Mouse (Mus musculus) CH12.LX (cell line): ENCODE data around the gene Pth1r. TPM values are rescaled to one million over a fixed set of nuclear protein-coding genes. Genes with fewer than 3 reads are reported as not detected.

Experiments used
- DNase-seq: peaks from one replicate; pipeline ENCODE4 v3.0.0-alpha.2; 2013; ENCODE audit errors: extremely low read depth
- H3K27ac ChIP-seq: 2 replicates; pipeline ENCODE4 v1.5.1; 2012; ENCODE audit warnings: low read depth, mild to moderate bottlenecking, control low read depth, moderate library complexity; ENCODE audit not compliant: insufficient read depth
- H3K27me3 ChIP-seq: replicated peaks from 2 replicates; pipeline ENCODE3; 2012; ENCODE audit warnings: inconsistent platforms
- H3K36me3 ChIP-seq, 2 experiments: replicated peaks in 1 of 2; 2 replicates each; pipeline versions ENCODE3 to v1.6.1; 2012; ENCODE audit warnings: inconsistent platforms in 1 of 2, low read length in 1 of 2, mild to moderate bottlenecking in 1 of 2, mixed read lengths in 1 of 2, moderate library complexity in 1 of 2; ENCODE audit not compliant: control insufficient read depth in 1 of 2, insufficient read depth in 1 of 2
- H3K4me1 ChIP-seq, 2 experiments: 2 replicates each; pipeline ENCODE4 v1.6.1; 2012; ENCODE audit warnings: inconsistent platforms in 1 of 2, moderate library complexity in 1 of 2; ENCODE audit not compliant: insufficient read depth in 2 of 2, control insufficient read depth in 1 of 2
- H3K4me2 ChIP-seq: 2 replicates; pipeline ENCODE4 v1.6.1; 2012; ENCODE audit warnings: low read depth, mild to moderate bottlenecking, control low read depth; ENCODE audit not compliant: poor library complexity, insufficient read depth, severe bottlenecking
- H3K4me3 ChIP-seq, 3 experiments: fragments of 150-350 bp in 1 of 3; sonication (generic) in 1 of 3; replicated peaks in 1 of 3; 2 replicates each; pipeline versions ENCODE3 to v1.5.1; 2011 to 2012; ENCODE audit warnings: low read depth in 2 of 3, low read length in 2 of 3, mild to moderate bottlenecking in 2 of 3, moderate library complexity in 2 of 3, control low read depth in 1 of 3, improper control_type of control experiment in 1 of 3, inconsistent platforms in 1 of 3, mixed read lengths in 1 of 3; ENCODE audit not compliant: poor library complexity in 1 of 3
- H3K79me2 ChIP-seq: replicated peaks from 2 replicates; pipeline ENCODE4 v1.6.1; 2012; ENCODE audit warnings: mild to moderate bottlenecking, moderate library complexity; ENCODE audit not compliant: control insufficient read depth, poor library complexity, insufficient read depth, severe bottlenecking; ENCODE audit errors: extremely low read depth
- H3K9ac ChIP-seq: 2 replicates; pipeline ENCODE4 v1.6.1; 2012; ENCODE audit warnings: low read depth, mild to moderate bottlenecking, control low read depth, moderate library complexity; ENCODE audit not compliant: insufficient read depth
- H3K9me3 ChIP-seq: replicated peaks from 2 replicates; pipeline ENCODE3; 2012; ENCODE audit warnings: low read length, inconsistent platforms, mixed read lengths
- CHD2 ChIP-seq: IDR thresholded peaks from 2 replicates; pipeline ENCODE4 v1.6.1; 2011; ENCODE audit warnings: low read length, improper control_type of control experiment
- CTCF ChIP-seq, 2 experiments: IDR thresholded peaks in 1 of 2; conservative IDR thresholded peaks in 1 of 2; 2 replicates each; pipeline ENCODE4 v1.5.1; 2011 to 2012; ENCODE audit warnings: low read depth in 2 of 2, low read length in 2 of 2, improper control_type of control experiment in 1 of 2, inconsistent platforms in 1 of 2, mild to moderate bottlenecking in 1 of 2, moderate library complexity in 1 of 2
- E2F4 ChIP-seq: IDR thresholded peaks from 2 replicates; pipeline ENCODE4 v1.6.1; 2011; ENCODE audit warnings: low read depth, low read length, improper control_type of control experiment; ENCODE audit not compliant: insufficient replicate concordance
- ELF1 ChIP-seq: IDR thresholded peaks from 2 replicates; pipeline ENCODE4 v1.6.1; 2014; ENCODE audit warnings: low read depth, mild to moderate bottlenecking, inconsistent platforms, low read length, improper control_type of control experiment
- EP300 ChIP-seq: IDR thresholded peaks from 2 replicates; pipeline ENCODE4 v1.6.1; 2011; ENCODE audit warnings: low read length, improper control_type of control experiment
- HCFC1 ChIP-seq: IDR thresholded peaks from 2 replicates; pipeline ENCODE4 v1.6.1; 2012; ENCODE audit warnings: low read depth, mild to moderate bottlenecking, inconsistent platforms, low read length, improper control_type of control experiment
- JUN ChIP-seq: IDR thresholded peaks from 2 replicates; pipeline ENCODE4 v1.6.1; 2011; ENCODE audit warnings: low read depth, mild to moderate bottlenecking, low read length, improper control_type of control experiment, moderate library complexity; ENCODE audit not compliant: insufficient read depth
- JUND ChIP-seq: conservative IDR thresholded peaks from 2 replicates; pipeline ENCODE4 v1.6.1; 2011; ENCODE audit warnings: low read depth, low read length, improper control_type of control experiment
- MAFK ChIP-seq: IDR thresholded peaks from 2 replicates; pipeline ENCODE4 v1.6.1; 2011; ENCODE audit warnings: low read length, improper control_type of control experiment; ENCODE audit not compliant: insufficient replicate concordance
- MEF2A ChIP-seq: IDR thresholded peaks from 2 replicates; pipeline ENCODE4 v1.6.1; 2014; ENCODE audit warnings: low read depth, mild to moderate bottlenecking, inconsistent platforms, low read length, improper control_type of control experiment, borderline replicate concordance
- MYC ChIP-seq: IDR thresholded peaks from 2 replicates; pipeline ENCODE4 v1.6.1; 2011; ENCODE audit warnings: low read depth, mild to moderate bottlenecking, improper control_type of control experiment, low read length
- NELFE ChIP-seq: IDR thresholded peaks from 2 replicates; pipeline ENCODE4 v1.6.1; 2011; ENCODE audit warnings: low read depth, low read length, improper control_type of control experiment
- NRF1 ChIP-seq: IDR thresholded peaks from 2 replicates; pipeline ENCODE4 v1.6.1; 2014; ENCODE audit warnings: low read depth, mild to moderate bottlenecking, inconsistent platforms, low read length, improper control_type of control experiment, moderate library complexity
- RAD21 ChIP-seq: IDR thresholded peaks from 2 replicates; pipeline ENCODE4 v1.6.1; 2011; ENCODE audit warnings: low read depth, mild to moderate bottlenecking, low read length, improper control_type of control experiment, moderate library complexity
- RCOR1 ChIP-seq: conservative IDR thresholded peaks from 2 replicates; pipeline ENCODE4 v1.6.1; 2012; ENCODE audit warnings: low read depth, mild to moderate bottlenecking, inconsistent platforms, low read length, improper control_type of control experiment
- SIN3A ChIP-seq: IDR thresholded peaks from 2 replicates; pipeline ENCODE4 v1.6.1; 2012; ENCODE audit warnings: low read length, improper control_type of control experiment, inconsistent platforms
- SMC3 ChIP-seq: IDR thresholded peaks from 2 replicates; pipeline ENCODE4 v1.6.1; 2011; ENCODE audit warnings: low read depth, low read length, improper control_type of control experiment
- USF2 ChIP-seq: conservative IDR thresholded peaks from 2 replicates; pipeline ENCODE4 v1.6.1; 2011; ENCODE audit warnings: low read depth, low read length, improper control_type of control experiment
- ZC3H11A ChIP-seq: IDR thresholded peaks from 2 replicates; pipeline ENCODE4 v1.6.1; 2012; ENCODE audit warnings: low read depth, mild to moderate bottlenecking, inconsistent platforms, low read length, improper control_type of control experiment
- ZMIZ1 ChIP-seq: IDR thresholded peaks from 2 replicates; pipeline ENCODE4 v1.6.1; 2012; ENCODE audit warnings: low read depth, mild to moderate bottlenecking, inconsistent platforms, low read length, improper control_type of control experiment
- dilution Hi-C: fragments of 300-500 bp; cut with MboI; formaldehyde crosslinking; loops from 2 replicates; pipeline ENCODE4 v1.14.3; 2020; ENCODE audit warnings: low sequenced_read_pairs; ENCODE audit not compliant: extremely low pct_unique_long_range_greater_than_20kb, extremely low pct_ligation_motif_present
- in situ Hi-C: fragments of 300-500 bp; cut with MboI; formaldehyde crosslinking; loops from 3 replicates; pipeline ENCODE4 v1.14.3; 2019; ENCODE audit warnings: low sequenced_read_pairs, low pct_ligation_motif_present, low pct_unique_long_range_greater_than_20kb, mixed read lengths
- polyA plus RNA-seq: library from polyadenylated mRNA; unstranded; fragments of >175 nt; gene quantifications from 2 replicates; pipeline ENCODE4 v1.2.1, GENCODE M21; 2012; ENCODE audit warnings: low read depth; ENCODE audit not compliant: insufficient read length
- total RNA-seq, 2 experiments: library from RNA; depleted of rRNA; stranded (reverse); fragments of 300-350 nt in 1 of 2; fragments of >200 nt in 1 of 2; gene quantifications; 2 replicates each; pipeline ENCODE4 v1.2.3; 2012 to 2014

Pth1r gene
- total and polyA plus RNA-seq, 3 experiments, result 0.10 to 0.76 TPM; not detected in 1

GRCm38 (mm10) chr9:110718071-110718470, 28.9 kb downstream of the Pth1r start:
- H3K9me3 ChIP-seq, result no peaks in the 10 kb centered on the region
- in situ Hi-C loops, result no loop called here
- H3K79me2 ChIP-seq, result no peaks in the 10 kb centered on the region
- 0 out of 4 replicates have a peak, but pooled peaks cover 0 to 2% of the 10 kb centered on the region in 2 experiments for H3K4me1 ChIP-seq
- TF ChIP-seq SMC3, result no peak
- TF ChIP-seq RCOR1, result no peak
- no peak for TF ChIP-seq NRF1
- no peak for TF ChIP-seq EP300
- TF ChIP-seq, all 38 proteins: peak for 0
- H3K9ac ChIP-seq, result no peak overlapping the region
- dilution Hi-C loops, result no loop called here
- H3K27me3 ChIP-seq, result no peaks in the 10 kb centered on the region
- no peak overlapping the region for H3K27ac ChIP-seq
- H3K4me2 ChIP-seq, result no peak overlapping the region
- no peak overlapping the region for H3K4me3 ChIP-seq
- no peak for DNase-seq
- H3K36me3 ChIP-seq, result peaks cover 14 to 50% of the 10 kb centered on the region in 2 experiments

GRCm38 (mm10) chr9:110716775-110717174, 30.2 kb downstream of the Pth1r start:
- DNase-seq, result peak; percentile 55
- dilution Hi-C loops, result no loop called here
- Histone ChIP-seq H3K4me2 (no peak overlapping the region), H3K79me2 (no peaks in the 10 kb centered on the region), H3K9ac (no peak overlapping the region), H3K9me3 (no peaks in the 10 kb centered on the region), H3K36me3 (peaks cover 20 to 62% of the 10 kb centered on the region in 2 experiments), H3K4me1 (no peaks in the 10 kb centered on the region), H3K27me3 (no peaks in the 10 kb centered on the region), H3K27ac (no peak overlapping the region), H3K4me3 (no peak overlapping the region)
- in situ Hi-C loops, result no loop called here
- TF ChIP-seq SIN3A (no peak), MAFK (no peak), USF2 (no peak), MYC (no peak), ZMIZ1 (no peak), NRF1 (no peak), ZC3H11A (peak; percentile 17; the same call in 1 of the 2 replicates), ELF1 (no peak), RCOR1 (no peak), RAD21 (peak; percentile 74), E2F4 (no peak), SMC3 (peak; percentile 89), JUN (no peak), NELFE (no peak), JUND (no peak), CTCF (conservative IDR thresholded peaks at IDR 0.05 in 1 of 2, IDR thresholded peaks at IDR 0.05 in 1 of 2; ENCODE audit: low read depth in 2 of 2, low read length in 2 of 2) (peak; percentile 40 to 81), MEF2A (no peak), CHD2 (no peak), HCFC1 (no peak)
